Mouse (Mus musculus): ENCODE results near the gene Cpeb3.

DNA sequence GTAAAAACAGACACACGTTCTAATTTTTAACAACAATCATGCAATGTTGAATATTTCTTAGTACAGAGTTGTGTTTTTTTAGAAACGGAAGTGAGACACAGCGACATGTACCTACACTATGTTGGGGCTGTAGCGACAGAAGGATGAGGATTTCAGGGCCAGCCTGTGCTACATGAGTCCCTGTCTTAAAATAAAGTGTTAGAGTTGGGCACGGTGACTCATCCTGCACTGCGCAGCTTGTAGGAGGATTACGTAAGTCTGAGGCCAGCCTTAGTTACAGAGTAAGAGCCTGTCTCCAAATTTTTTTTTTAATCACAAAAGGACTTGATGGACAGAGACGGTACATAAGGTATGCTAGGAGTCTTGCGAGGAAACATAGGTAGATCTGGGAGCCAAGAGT, 46.9 kb upstream of the Cpeb3 start:
- TF ChIP-seq CTCF (IDR thresholded peaks at IDR 0.05; ENCODE audit: low read depth) (no peak), EP300 (optimal IDR thresholded peaks at IDR 0.05) (no peak)
